Mouse (Mus musculus) lung, adult 2 months (tissue): ENCODE measurements at regions not wholly inside any gene's neighbourhood (a gene's known extent, or its start where the extent isn't known, plus 50 kb on each side); places are given as distances from the start of the nearest gene placed in this dataset.

ENCODE experiments used
- CTCF ChIP-seq: fragments of 200-500 bp; IDR thresholded peaks from 2 replicates; pipeline ENCODE4 v1.5.1; 2011; ENCODE audit warnings: mild to moderate bottlenecking, low read length, control low read depth; ENCODE audit not compliant: insufficient read depth
- POLR2A ChIP-seq: fragments of 200-500 bp; IDR thresholded peaks from 2 replicates; pipeline ENCODE4 v1.6.1; 2011; ENCODE audit warnings: low read depth, mild to moderate bottlenecking, control low read depth, low read length, borderline replicate concordance; ENCODE audit errors: extremely low read depth

GRCm38 (mm10) chr5:64602356-64602936 is 200.7 kb upstream of the Klf3 start:
- TF ChIP-seq POLR2A: no peak
- no peak for TF ChIP-seq CTCF
